Mouse (Mus musculus): ENCODE measurements around the gene Plvap.

DNA sequence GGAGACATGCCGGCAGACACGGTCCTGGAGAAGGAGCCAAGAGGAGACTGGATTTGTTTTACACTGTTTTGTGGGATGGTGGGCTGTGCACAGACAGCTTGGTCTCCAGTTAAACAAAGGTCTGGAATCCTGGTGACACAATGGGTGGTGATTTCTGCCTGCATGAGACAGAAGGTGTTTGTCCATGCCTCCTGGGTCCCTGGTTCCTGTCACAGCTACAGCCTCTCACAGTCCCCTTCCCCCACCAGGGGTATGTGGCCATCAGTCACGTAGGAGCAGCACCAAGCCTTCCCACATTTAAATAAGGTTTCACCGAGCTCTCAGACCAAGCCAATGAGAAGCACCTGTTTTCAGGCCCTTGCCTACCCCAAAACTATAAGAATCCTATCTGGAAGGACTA, 60.2 kb downstream of the Plvap start:
- TF ChIP-seq CTCF (IDR thresholded peaks at IDR 0.05; ENCODE audit: low read depth, low read length), result no peak
- no peak for TF ChIP-seq POLR2AphosphoS5 (IDR thresholded peaks at IDR 0.05; ENCODE audit: insufficient replicate concordance, low read depth, low read length)
- no peak for TF ChIP-seq GATA1 (IDR thresholded peaks at IDR 0.05; ENCODE audit: borderline replicate concordance, low read length)

Data from G1E (cell line).